Mouse (Mus musculus): Measurements from ENCODE around the gene Robo4. TPM values are rescaled to one million over a fixed set of nuclear protein-coding genes. Genes with fewer than 3 reads are reported as not detected.

Robo4 gene
- 3.7 and 7.0 TPM in 2 replicates for polyA plus RNA-seq (2015; fragmentation: Nextera tagmentation; extraction: Ambion mirVana)

GRCm38 (mm10) chr9:37401802-37402201 lies at the start of gene Robo4:
Gene Robo4 (plus strand): TSS chr9:37401897.

GRCm38 (mm10) chr9:37367301-37368080 lies 34.2 kb upstream of the Robo4 start, which contains the start of gene Hepacam:
Gene Hepacam (plus strand): TSS chr9:37367351.

GRCm38 (mm10) chr9:37432720-37433421 lies 31.2 kb downstream of the Robo4 start, which contains the start of gene Robo3:
Gene Robo3 (minus strand): TSS chr9:37433246.

Other genes starting within 250 kb of the Robo4 start
- 10.2 and 11.3 TPM in 2 replicates for gene Tmem218, start 193.7 kb upstream of the Robo4 start, polyA plus RNA-seq (2015; fragmentation: Nextera tagmentation; extraction: Ambion mirVana)
- gene Slc37a2, start 146.2 kb upstream of the Robo4 start, polyA plus RNA-seq (2015; fragmentation: Nextera tagmentation; extraction: Ambion mirVana) = 2.5 and 3.1 TPM in 2 replicates
- 5.7 and 6.7 TPM in 2 replicates for gene Ccdc15, start 53.5 kb upstream of the Robo4 start, polyA plus RNA-seq (2015; fragmentation: Nextera tagmentation; extraction: Ambion mirVana)
- gene Hepacam, start 34.5 kb upstream of the Robo4 start, polyA plus RNA-seq (2015; fragmentation: Nextera tagmentation; extraction: Ambion mirVana) = 84.9 and 90.8 TPM in 2 replicates
- 0.75 and 1.2 TPM in 2 replicates for gene Robo3, start 31.3 kb downstream of the Robo4 start, polyA plus RNA-seq (2015; fragmentation: Nextera tagmentation; extraction: Ambion mirVana)
- gene Msantd2, start 87.4 kb downstream of the Robo4 start, polyA plus RNA-seq (2015; fragmentation: Nextera tagmentation; extraction: Ambion mirVana) = 20.4 and 20.7 TPM in 2 replicates
- gene Esam, start 126.2 kb downstream of the Robo4 start, polyA plus RNA-seq (2015; fragmentation: Nextera tagmentation; extraction: Ambion mirVana) = 38.2 and 43.6 TPM in 2 replicates
- gene Vsig2, start 137.4 kb downstream of the Robo4 start, polyA plus RNA-seq (2015; fragmentation: Nextera tagmentation; extraction: Ambion mirVana) = 1.4 TPM in 2 replicates
- 13.1 and 18.7 TPM in 2 replicates for gene Nrgn, start 151.0 kb downstream of the Robo4 start, polyA plus RNA-seq (2015; fragmentation: Nextera tagmentation; extraction: Ambion mirVana)
- 11.8 and 17.0 TPM in 2 replicates for gene Siae, start 153.8 kb downstream of the Robo4 start, polyA plus RNA-seq (2015; fragmentation: Nextera tagmentation; extraction: Ambion mirVana)
- 9.5 and 10.5 TPM in 2 replicates for gene Spa17, start 211.8 kb downstream of the Robo4 start, polyA plus RNA-seq (2015; fragmentation: Nextera tagmentation; extraction: Ambion mirVana)

Measured in neural tube, postnatal 0 days (tissue).